Mouse (Mus musculus) gastrocnemius, adult 8-10 months (tissue): Measurements from ENCODE around the gene Ppp1r21. TPM values are rescaled to one million over a fixed set of nuclear protein-coding genes. Genes with fewer than 3 reads are reported as not detected.

ENCODE experiments used
- DNase-seq, 2 experiments: peaks; one replicate each; pipeline ENCODE4 v3.0.0; 2022; ENCODE audit warnings: low spot score in 2 of 2
- total RNA-seq, 4 experiments: library from RNA; stranded (reverse); gene quantifications; 2 replicates each; pipeline ENCODE4 v1.2.4; 2022

Gene Ppp1r21
- total RNA-seq, 4 experiments from 2014 or later = 5.5 to 6.8 (median 6.0) TPM

DNA sequence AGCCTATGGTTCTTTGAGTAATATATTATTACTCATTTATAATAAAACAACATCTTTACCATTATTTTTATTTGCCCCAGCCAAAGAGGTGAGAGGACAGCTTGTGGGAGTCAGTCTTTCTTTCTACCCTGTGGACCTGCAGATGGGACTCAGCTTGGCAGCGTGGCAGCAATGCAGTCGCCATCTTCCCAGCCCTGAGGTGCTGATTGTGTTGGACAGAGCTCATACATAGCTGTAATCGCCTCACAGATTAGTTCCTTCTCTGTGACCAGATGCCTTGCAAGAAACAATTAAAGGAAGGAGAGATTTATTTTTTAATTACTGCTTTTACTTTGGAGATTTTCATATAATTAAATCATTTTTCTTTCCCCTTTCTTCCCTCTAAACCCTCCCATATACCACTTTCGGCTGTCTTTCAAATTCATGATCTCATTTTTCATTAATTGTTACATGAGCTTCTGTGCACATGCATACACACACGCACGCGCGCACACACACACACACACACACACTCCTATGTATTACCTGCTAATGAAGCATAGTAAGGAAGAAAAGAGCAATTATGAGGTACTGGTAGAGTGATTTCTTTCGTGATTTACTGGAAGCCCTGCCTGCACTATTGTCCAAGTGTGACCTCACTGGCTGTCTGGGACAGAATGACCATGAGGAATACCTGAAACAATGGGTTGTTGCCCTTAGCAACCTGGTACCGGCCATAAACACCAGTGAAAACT lies 40.1 kb downstream of the Ppp1r21 start:
- no peak for DNase-seq

DNA sequence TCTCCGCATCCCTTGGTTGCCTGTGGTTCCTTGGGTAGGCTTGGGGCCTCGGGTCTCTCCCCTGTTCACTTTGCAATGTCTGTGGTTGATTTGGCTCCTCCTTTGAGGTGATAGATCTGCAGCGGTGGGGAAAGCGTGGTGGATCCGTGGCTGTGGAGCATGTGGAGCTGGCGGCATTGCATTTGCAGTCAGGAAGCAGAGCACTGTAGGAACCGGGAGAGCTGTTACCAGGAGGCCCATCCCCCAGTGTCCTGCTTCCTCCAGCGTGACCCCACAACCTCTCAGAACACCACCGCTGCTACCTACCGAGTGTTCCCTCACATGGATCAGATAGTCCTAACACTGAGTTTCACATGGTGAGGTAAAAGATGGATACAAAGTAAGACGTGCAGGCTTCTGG lies 40.9 kb downstream of the Ppp1r21 start:
- DNase-seq = no peak

DNA sequence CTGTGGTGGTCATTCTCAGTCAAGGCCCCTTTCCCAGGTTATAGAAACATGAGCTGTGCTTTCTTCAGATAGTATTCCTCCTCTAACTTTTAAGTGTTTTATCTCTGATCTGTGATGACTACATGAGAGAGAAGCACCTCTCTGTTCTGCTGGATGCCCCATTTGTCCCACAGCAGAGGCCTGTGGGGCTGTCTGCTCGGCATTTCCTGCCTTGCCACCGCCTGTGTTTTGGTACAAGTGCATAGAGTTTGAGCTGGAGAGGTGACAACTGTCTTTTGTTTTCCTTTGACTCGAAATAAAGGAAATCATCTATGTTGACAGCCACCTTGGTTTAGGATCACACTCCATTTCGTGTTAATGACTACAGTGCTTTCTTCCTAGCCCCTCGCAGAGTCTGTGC lies 44.9 kb downstream of the Ppp1r21 start:
- no peak for DNase-seq

DNA sequence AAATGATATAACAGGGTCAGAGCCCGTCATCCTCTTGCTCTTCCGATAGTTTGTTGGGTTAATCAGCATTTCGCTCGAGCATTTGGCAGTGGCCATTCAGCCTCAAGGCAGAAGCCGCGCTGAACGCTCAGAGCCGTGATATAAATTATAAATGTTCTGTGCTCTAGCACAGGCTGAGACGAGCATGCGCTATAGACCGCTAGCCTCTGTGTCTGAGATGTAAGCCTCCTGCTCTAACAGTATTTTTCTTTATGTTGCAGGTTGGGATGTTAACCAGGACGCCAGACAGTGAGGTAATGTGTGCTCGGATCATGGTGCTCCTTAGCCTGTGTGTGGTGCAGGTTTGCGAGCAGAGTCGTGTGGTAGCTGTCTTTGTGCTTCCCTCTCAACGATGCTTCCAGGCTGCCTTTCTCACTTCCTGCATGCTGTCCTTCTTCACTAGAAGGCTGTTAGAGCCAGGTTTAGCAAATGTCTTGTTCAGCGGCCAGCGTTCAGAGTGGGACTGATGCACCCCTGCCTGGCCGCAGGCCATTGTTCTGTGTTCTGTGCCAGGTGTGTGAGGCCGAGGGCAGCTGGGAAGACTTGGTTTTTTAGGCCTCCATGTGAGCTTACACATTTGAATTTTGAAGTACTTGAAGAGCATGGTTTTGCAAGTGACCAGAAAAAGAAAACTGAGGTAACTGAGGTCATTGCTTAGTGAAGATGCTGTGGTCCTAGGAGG lies 48.8 kb downstream of the Ppp1r21 start:
- no peak for DNase-seq

DNA sequence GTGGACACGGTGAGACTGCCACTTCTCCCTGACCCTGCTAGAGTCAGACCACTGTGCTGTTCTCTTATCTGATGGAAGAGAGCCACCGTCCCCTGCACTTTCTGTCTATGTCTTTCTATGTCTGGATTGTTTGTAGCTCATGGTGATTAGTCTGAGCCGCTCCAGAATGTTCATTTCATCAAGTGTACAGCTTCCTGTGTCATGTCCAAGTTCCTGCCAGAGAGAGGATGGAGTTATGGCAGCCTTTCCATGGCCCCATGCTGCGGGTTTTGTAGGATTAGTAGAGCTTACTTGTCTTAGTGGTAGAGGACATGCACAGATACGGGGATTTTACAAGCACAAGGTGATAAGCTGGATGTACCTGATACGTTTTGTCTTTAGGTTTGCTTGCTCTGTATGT lies 50.6 kb downstream of the Ppp1r21 start:
- no peak for DNase-seq

DNA sequence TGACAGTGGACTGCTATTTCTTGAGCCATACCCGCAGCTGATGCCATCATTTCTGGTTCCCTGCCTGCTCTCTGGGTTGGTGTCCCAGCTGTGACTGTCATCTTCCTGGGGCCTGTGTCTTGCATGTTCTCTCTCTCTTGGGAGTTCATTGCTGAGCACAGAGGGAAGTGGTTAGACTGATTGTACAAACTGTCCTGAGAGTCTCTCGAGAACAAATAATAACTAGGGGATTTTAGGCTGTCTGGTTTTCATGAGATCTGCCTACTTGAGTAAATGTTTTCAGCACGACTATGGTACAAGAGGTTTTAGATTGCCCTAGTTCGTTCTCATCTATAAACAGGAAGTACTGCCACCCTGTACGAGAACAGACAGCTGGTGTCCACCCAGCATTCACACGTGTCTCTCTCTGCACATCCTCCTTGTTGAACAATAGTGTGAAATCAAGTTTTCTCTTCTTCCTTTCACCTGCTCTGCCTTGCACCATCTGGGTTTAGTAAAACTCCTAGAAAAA lies 51.6 kb downstream of the Ppp1r21 start:
- no peak for DNase-seq

DNA sequence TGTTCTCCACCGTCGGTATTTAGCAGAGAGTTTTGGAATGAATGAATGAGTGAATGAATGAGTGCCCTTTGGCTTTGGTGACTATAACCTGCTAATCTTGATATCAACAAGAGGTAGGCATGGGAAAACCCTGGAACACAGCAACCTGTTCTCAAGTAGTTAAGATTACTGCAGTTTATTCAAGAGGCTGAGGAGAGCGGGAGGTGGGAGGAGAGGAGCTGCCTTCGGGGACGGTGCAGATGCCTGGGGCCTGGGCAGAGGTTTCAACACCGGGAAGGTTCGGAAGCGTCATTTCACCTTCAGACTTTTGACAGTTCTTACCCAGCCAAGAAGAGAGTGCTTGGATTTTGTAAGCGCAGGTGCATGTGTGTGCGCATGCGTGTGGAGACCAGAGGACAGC lies 53.1 kb downstream of the Ppp1r21 start:
- DNase-seq = no peak

DNA sequence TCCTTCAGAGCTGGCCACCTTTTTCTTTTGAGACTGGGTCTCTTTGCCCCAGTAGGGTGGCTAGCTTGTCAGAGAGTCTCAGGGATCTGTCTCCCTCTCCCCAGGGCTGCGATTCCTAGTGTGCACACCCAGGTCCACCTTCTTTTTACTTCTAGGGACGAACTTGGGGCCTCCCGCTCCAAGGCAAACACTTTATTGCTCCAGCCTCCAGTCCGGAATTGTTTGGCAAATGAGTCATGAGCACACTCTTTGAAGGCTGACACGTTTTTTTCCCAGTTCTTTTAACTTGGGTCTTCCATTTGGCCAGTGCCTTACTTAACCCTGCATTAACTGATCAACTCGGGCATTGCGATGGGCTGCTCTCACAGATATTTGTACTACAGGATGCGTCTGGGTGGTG lies 53.5 kb downstream of the Ppp1r21 start:
- DNase-seq = no peak

DNA sequence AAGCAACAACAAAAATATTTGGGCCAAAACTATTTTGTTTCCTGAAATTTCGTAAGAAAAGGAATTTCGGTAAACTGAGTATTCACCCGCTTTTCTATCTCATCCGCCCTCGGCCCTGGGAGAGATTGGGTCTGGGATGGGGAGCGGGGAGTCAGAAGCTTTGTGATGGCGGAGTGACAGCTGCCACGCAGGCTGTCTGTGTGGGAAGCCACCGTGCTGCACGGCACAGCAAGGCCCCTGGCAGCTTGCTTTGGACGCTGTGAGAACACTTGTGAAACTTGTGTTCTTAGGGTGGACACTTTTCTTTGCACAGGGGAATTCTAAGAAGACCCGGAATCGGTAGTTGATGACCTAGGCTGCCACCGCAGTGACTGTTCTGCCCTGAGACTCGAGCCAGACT lies 57.5 kb downstream of the Ppp1r21 start:
- DNase-seq = no peak

DNA sequence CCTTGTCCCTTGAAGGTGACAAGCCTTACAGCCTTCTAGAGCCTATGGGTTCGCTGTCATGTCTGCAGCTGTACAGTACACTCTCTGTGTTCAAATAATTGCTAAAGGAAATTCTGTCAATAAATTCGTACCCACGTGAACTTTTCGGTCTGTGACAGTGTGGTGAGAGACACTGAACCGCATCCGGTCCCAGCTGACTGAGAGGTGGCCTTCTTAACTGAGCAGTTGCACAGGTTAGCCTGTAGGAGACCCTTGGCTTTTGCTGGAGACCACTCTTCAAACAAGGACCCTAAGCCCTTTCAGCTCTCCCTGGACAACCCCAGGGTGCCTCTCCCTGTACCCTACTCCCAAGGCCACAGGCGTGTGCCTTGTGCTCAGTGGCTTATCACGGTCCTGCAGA lies 58.3 kb downstream of the Ppp1r21 start:
- DNase-seq = no peak

DNA sequence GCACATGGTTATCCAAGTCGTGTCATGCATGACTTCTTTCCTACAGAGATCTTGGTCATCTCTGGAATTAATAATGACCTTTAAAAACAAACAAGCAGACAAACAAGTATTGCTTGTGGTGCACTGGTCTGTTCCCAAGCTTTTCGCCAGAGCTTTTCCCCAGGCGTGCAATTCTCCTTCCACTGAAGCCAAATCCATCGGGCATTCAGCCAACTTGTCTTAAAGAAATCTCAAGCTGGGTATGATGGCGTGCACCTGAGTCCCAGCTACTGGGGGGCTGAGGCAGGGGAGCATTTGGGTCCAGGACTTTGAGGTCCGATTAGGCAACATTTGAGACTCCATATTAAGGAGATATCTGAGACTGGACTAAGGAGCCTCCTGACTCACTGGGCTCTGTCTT lies 60.3 kb downstream of the Ppp1r21 start:
- no peak for DNase-seq

DNA sequence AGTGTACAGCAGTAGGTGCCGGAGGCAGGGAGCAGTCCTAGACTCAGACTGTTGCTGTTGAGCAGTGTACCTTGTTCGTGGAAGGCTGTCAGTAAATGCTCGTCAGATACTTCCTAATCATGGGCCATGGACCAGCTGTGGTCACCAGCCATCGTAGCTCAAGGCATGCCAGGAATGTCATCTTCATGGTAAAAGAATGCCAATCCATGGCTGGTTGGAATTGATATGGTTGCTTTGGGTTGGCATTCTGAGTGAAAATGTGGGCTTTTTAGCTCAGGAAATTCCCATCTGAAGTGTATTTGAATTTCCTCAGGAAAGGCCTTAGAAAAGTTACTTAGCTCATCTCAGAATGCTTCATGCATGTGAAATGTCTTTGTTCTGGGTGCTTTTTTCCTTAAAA lies 65.2 kb downstream of the Ppp1r21 start:
- no peak for DNase-seq

DNA sequence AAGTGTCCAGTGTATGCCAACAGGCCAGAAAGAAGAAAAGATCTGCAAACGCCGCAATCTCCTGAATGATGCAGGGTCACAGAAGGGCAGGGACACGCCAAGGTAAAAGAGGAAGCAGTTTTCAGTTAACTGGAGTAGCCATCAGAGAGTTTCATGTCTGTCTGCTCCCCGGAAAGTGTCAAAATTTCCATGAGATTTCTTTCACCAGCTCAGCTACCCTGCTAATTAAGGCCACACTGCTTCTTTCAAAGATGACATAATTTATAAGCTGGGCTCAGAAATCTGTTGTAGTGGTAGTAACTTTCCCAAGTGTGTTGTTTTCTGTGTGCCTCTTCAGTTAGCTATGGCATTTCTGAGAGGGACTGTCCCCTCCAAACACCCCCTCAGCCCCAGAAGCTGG lies 66.2 kb downstream of the Ppp1r21 start:
- no peak for DNase-seq

DNA sequence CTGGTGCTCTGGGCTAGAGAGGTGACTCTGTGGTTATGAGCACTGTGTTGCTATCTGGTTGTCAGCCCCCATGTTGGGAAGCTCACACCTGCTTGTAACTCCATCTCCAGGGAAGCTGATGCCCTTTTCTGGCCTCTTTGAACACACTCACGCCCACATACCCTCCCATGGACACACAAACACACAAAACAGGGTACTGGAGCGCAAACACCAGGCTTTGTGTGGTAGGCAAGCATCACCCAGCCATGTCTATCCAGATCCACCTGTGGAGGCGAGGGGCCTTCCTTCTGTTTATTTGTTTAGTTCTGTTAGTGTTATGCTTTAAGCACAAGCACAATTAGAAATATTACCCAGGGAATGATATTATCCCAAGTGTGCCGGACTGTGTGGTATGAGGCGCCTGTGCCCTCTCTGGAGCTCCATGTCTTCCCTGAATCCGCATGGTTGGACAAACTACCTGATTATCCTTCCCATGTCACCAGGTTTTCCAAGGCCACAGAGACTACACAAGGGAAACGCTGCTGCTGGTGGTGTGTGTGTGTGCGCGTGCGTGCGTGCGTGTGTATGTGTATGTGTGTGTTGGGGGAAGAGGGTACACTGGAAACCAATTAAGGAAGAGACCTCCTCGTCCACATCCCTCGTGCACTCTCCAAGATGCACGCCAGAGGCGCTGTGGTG lies 66.8 kb downstream of the Ppp1r21 start:
- DNase-seq = peak in 1 of 2 experiments; percentile 39

DNA sequence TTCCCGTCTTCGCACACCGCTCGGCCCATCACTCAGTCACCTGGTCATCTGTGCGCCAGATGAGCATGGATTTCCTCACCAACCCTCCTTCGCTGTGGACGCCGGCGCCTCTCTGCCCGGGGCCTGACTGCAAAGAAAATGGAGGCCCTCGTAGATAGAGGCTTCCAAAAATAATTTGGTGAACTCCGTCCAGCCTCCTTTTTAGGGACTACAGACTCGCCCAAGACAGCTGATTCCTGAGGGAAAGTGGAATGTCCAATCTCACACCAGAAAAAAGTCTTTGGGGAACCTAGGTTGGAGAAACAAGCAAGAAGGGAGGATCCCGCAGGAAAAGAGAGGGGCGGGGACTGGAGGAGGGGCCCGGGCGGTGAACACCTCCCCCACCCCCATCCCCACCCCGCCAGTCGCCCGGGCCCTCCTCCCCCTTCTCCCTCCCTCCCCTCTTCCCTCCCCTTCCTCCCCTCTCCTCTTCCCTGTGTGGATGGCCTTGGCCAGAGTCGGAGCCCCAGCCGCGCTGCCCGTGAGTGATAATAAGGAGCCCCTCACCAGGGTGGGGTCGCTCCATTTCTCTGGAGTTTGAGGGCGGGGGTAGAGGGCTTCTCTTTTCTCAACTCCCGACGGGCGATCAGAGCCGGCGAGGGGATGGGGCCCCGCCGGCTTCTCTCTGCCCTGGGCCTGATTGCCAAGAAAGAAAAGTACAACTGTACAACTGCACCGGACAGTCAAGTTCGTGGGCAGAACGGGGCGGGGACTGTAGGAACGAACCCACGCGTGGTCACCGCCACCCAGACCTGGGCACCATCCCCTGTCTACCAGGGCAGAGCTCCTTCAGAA lies 67.5 kb downstream of the Ppp1r21 start, which contains the start of gene Ston1:
TSS of gene Ston1 (plus strand) at position 463 of the 834 bp plus-strand sequence.
- DNase-seq = peak in 1 of 2 experiments; percentile 41

DNA sequence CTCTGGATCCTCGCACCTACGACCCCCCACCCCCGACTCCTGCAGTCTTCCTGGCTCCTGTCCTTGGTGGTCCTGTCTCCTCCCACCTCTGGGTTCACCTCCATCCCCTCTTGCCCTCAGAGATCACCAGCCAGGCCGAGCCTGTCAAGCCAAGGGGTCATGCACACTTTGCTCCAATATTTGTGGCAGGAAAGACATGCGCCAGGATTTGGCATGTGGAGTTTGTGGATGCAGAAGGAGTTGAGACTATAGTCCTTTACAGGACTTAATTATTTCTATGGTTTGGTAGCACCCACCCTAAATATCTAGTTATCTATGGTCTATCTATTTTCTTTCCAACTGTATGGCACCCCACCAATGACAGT lies 68.1 kb downstream of the Ppp1r21 start:
- DNase-seq = no peak

DNA sequence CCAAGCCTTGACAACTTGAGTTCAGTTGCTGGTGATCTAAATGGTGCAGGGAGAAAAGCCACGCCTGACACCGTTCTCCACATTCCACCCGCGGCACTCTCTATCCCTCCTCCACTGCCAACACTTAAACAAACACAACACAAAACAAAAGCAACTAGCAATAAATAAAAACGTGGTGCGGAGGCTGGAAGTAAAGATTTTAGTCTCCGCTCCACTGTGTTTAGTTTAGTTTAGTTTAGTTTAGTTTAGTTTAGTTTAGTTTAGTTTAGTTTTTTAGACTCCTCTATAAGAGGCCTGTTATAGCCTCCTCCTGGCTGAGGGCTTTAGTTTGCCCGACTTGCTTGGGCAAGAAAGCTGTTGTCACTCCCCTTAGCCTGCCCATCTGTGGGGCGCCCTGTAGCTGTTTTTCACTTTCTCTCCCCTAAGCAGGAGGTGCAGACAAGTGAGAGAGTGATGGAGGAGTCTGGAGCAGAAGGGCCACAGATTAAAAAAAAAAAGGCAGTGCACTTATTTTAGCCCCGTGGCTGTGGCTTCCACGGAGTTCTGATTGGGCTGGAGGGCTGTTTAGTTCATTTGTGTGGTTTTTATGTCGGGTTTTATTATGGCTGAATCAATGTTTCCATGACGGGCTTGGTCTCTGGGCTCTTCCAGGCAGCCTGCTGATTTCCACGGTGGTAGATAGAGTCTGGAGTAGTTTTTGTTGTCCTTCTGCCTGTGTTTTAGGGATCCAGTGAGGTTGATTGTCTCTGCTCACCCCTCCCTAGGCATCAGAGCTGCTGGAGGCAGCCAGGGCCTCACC lies 68.9 kb downstream of the Ppp1r21 start:
- no peak for DNase-seq

DNA sequence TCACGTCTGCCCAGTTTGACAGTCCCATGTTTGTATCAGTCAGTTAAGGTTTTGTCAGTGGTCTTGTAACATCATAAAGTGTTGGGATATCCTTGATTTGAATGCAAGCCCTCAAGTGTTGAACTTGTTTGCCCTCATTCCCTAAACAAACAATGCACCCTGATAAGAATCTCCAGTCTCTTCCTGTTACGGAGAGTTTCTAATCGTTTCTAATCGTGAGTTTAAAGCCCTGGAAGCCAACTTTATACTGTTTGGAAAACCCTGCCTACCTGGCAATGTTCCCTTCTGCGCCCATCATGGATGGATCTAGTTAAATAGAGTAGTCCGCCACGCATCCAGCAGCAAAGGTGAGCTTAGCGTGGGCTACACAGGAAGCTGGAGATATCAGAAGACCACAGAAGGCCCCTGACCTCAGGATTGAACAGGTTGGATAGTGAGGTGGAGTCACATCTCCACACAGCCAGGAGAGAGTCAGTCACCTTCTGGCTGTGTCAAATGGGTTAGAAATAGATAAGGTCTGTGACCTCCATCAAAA lies 70.6 kb downstream of the Ppp1r21 start:
- no peak for DNase-seq

DNA sequence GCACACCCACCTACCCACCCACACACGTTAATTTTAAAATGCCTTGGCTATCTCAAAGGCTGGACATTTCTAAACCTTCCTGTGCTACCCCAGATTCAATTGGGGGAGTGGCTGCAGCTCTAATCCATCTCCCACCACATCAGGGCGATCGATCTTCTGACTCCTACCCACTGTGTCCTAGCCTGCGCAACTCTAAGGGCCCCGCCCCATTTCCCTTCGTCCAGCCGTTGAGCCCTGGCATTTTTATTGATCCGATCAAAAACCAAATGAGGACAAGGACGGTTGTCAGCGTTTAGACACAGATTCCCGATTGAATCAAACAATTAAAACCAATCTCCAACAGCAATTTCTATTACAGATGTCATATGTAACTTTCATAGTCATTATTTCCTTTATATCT lies 74.0 kb downstream of the Ppp1r21 start:
- no peak for DNase-seq

DNA sequence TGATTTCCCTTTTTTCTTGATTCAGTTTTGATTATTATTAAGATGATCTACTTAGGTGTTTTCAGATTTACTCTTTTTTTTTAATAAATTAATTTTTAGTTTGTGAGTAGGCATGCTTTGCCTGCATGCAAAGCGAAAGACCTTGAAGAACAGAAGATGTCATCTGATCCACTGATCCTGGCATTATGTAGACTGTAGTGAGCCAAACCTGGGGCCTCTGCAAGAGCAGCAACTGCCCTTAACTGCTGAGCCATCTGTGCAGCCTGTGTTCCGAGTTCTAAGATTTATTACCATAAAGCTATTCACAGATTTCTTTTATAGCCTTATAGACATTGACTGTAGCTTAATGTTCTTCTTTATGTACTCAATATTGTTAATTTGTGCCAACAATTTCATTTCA lies 76.1 kb downstream of the Ppp1r21 start:
- DNase-seq = no peak
